Mouse (Mus musculus) C2C12 (cell line): ENCODE results near the gene Chdh. TPM values are rescaled to one million over a fixed set of nuclear protein-coding genes. Genes with fewer than 3 reads are reported as not detected.

ENCODE experiments used
- H3K27me3 ChIP-seq: one replicate; pipeline ENCODE4 v1.6.1; 2011; ENCODE audit not compliant: control insufficient read depth, insufficient read depth, insufficient read length
- H3K36me3 ChIP-seq: one replicate; pipeline ENCODE4 v1.6.1; 2011; ENCODE audit not compliant: control insufficient read depth, insufficient read depth
- H3K4me3 ChIP-seq: one replicate; pipeline ENCODE4 v1.5.1; 2011; ENCODE audit warnings: mild to moderate bottlenecking, control low read depth; ENCODE audit not compliant: poor library complexity, insufficient read depth, severe bottlenecking
- H3K79me2 ChIP-seq: one replicate; pipeline ENCODE4 v1.6.1; 2011; ENCODE audit not compliant: control insufficient read depth, insufficient read depth
- H3K79me3 ChIP-seq: one replicate; pipeline ENCODE4 v1.6.1; 2011; ENCODE audit warnings: low read depth, control low read depth
- H3ac ChIP-seq: one replicate; pipeline ENCODE3; 2011; ENCODE audit warnings: low read depth; ENCODE audit not compliant: control insufficient read depth, insufficient read length
- CEBPB ChIP-seq: IDR thresholded peaks from one replicate; pipeline ENCODE4 v1.6.1; 2011; ENCODE audit warnings: low read depth, mild to moderate bottlenecking, control low read depth, moderate library complexity
- CTCF ChIP-seq: IDR thresholded peaks from one replicate; pipeline ENCODE4 v1.5.1; 2011; ENCODE audit not compliant: control insufficient read depth, insufficient read depth, insufficient read length
- FOSL1 ChIP-seq: IDR thresholded peaks from one replicate; pipeline ENCODE4 v1.8.0; 2011; ENCODE audit warnings: mild to moderate bottlenecking, low read length; ENCODE audit not compliant: poor library complexity, insufficient read depth, severe bottlenecking
- MAX ChIP-seq: IDR thresholded peaks from one replicate; pipeline ENCODE4 v1.6.1; 2011; ENCODE audit warnings: mild to moderate bottlenecking, control low read depth
- MYOD1 ChIP-seq: IDR thresholded peaks from one replicate; pipeline ENCODE4 v1.6.1; 2011; ENCODE audit warnings: low read depth; ENCODE audit not compliant: control insufficient read depth, insufficient read length
- MYOG ChIP-seq: IDR thresholded peaks from one replicate; pipeline ENCODE4 v1.6.1; 2011; ENCODE audit not compliant: control insufficient read depth, insufficient read length; ENCODE audit errors: extremely low read depth
- USF1 ChIP-seq: IDR thresholded peaks from one replicate; pipeline ENCODE4 v1.6.1; 2011; ENCODE audit warnings: low read depth, mild to moderate bottlenecking, control low read depth, moderate library complexity
- polyA plus RNA-seq: library from polyadenylated mRNA; unstranded; fragments of >200 nt; fragmentation: generic; extraction: Trizol; gene quantifications from one replicate; pipeline ENCODE4 v1.2.1, GENCODE M21; 2012; ENCODE audit warnings: missing spikeins

Gene Chdh
- polyA plus RNA-seq, 1 experiment: not detected

DNA sequence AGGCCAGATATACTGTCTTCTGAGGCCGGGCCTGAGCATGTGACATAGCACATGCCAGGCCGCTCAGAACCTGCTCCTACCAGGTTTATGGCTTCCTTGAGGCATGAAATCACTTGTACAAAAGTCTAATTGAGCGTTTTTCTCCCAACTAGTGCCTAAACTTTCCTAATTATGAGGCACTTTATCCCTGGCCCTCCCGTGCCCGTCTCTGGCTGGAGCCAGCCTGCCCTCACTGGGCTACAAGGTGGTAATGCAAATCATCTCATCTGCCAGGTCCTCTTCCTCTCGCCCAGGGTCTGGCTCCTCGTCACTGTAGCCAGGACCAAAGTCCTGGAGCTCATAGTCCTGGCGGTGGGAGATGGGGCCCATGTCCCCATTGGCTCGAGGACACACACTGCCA, 33.0 kb downstream of the Chdh start:
- H3K27me3 ChIP-seq: peaks cover 18% of the 10 kb centered on the region
- no peak overlapping the region for H3K4me3 ChIP-seq
- no peaks in the 10 kb centered on the region for H3K79me2 ChIP-seq
- no peaks in the 10 kb centered on the region for H3K79me3 ChIP-seq
- TF ChIP-seq MAX (no peak), FOSL1 (no peak), USF1 (no peak), MYOG (no peak), CEBPB (no peak), MYOD1 (no peak), CTCF (no peak)
- H3K36me3 ChIP-seq: no peaks in the 10 kb centered on the region
- no peak overlapping the region for H3ac ChIP-seq

- Histone ChIP-seq H3K79me3 (no peaks in the 10 kb centered on the region), H3K27me3 (peaks cover 12% of the 10 kb centered on the region), H3K36me3 (no peaks in the 10 kb centered on the region), H3K4me3 (no peak overlapping the region), H3ac (no peak overlapping the region), H3K79me2 (no peaks in the 10 kb centered on the region)
- no peak for TF ChIP-seq FOSL1
- TF ChIP-seq MAX: no peak
- no peak for TF ChIP-seq MYOG
- no peak for TF ChIP-seq CTCF
- TF ChIP-seq CEBPB: no peak
- TF ChIP-seq MYOD1: no peak
- TF ChIP-seq USF1: no peak
Measured at GRCm38 (mm10) chr14:30043356-30043940, 34.6 kb downstream of the Chdh start.

DNA sequence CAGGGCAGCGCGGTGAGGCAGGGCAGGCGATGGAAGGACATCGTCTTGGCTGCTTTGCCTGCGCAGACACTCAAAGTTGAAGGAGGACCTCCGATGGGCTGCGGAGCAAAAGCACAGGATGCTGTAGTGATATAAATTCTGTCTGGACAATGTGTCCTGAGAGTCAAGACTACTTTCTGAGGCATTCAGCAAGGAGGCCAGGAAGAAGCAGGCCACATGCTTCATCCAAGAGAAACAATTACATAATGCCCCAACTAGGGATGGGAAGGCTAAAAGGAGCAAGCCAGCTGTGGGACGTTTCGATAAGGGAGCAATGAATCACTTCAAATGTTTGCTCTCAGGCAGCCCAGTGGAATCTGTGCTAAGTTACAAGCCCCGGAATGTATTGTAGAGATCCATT, 36.4 kb downstream of the Chdh start:
- Histone ChIP-seq H3K4me3 (no peak overlapping the region), H3K36me3 (no peaks in the 10 kb centered on the region), H3K27me3 (peaks cover 8% of the 10 kb centered on the region), H3K79me3 (no peaks in the 10 kb centered on the region), H3K79me2 (no peaks in the 10 kb centered on the region), H3ac (no peak overlapping the region)
- TF ChIP-seq MYOD1 (no peak), MAX (no peak), FOSL1 (no peak), MYOG (no peak), CEBPB (no peak), CTCF (no peak), USF1 (no peak)

DNA sequence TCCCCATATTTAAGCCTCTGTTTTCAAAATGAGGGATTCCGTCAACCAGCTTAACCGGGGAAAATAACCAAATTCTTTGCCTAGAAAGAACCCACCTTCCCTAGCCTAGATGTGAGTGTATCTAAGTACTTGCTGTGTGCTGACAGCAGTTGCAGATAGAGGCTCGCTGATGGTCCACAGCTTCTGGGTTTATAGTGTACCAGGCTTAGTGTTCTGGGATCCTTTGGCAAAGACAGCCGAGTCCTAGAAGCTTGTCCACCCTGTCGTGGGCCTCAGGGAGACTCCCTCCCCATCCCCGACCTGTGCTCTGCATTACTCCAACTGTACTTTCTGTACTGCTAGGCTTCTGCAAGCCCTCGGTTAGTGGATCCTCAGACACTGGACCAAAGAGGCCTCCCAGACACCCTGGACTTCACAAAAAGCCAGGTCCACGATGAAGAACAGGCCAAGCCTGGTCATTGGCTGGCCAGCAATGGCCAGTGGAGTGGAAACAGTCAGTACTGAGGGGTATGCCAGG, 36.9 kb downstream of the Chdh start:
- Histone ChIP-seq H3K79me3 (no peaks in the 10 kb centered on the region), H3K4me3 (no peak overlapping the region), H3K36me3 (no peaks in the 10 kb centered on the region), H3K27me3 (peaks cover 5% of the 10 kb centered on the region), H3K79me2 (no peaks in the 10 kb centered on the region), H3ac (no peak overlapping the region)
- TF ChIP-seq USF1 (no peak), MYOD1 (no peak), CTCF (no peak), FOSL1 (no peak), MAX (no peak), MYOG (no peak), CEBPB (no peak)

DNA sequence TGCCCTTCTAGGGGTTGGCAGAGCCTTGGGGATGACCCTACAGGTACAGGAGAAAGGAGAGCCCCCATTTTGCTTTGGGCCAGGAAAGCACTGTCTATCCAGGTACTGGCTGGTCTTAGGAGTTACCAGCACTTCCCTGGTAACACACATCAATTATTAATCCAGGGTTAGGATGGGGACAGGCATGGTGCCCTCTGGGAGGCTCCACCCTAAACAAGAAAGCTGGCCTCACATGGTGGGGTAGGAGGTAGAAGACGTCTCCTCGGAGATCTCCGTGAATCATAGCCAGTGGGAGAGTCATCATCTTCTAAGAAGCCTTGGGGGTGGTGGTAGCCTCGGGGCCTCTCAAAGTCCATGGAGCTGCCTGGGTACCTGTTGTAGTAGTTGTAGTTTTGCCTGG, 38.2 kb downstream of the Chdh start:
- Histone ChIP-seq H3K79me2 (no peaks in the 10 kb centered on the region), H3K36me3 (no peaks in the 10 kb centered on the region), H3ac (no peak overlapping the region), H3K79me3 (no peaks in the 10 kb centered on the region), H3K27me3 (peaks cover 4% of the 10 kb centered on the region), H3K4me3 (no peak overlapping the region)
- no peak for TF ChIP-seq MAX
- TF ChIP-seq CTCF: no peak
- TF ChIP-seq FOSL1: no peak

GRCm38 (mm10) chr14:30048049-30048448, 39.2 kb downstream of the Chdh start:
- H3ac ChIP-seq: no peak overlapping the region
- no peaks in the 10 kb centered on the region for H3K36me3 ChIP-seq

More at GRCm38 (mm10) chr14:30048049-30048448, 39.2 kb downstream of the Chdh start:
- Histone ChIP-seq H3K79me2 (no peaks in the 10 kb centered on the region), H3K4me3 (no peak overlapping the region), H3K27me3 (peaks cover 4% of the 10 kb centered on the region), H3K79me3 (no peaks in the 10 kb centered on the region)
- no peak for TF ChIP-seq USF1
- TF ChIP-seq CTCF: no peak
- no peak for TF ChIP-seq FOSL1
- no peak for TF ChIP-seq CEBPB
